Mouse (Mus musculus) intestine, embryonic 16.5 days (tissue): ENCODE measurements around the gene Znhit1. TPM values are rescaled to one million over a fixed set of nuclear protein-coding genes. Genes with fewer than 3 reads are reported as not detected.
A peak's percentile ranks its signal among the peaks of the same experiment; 100 is the strongest.

Experiments
- ATAC-seq: fragments of 200-750 bp; cut with Nextera tagmentation; 2 replicates; pipeline ENCODE4 v1.8.0; 2017; ENCODE audit warnings: moderate TSS enrichment, moderate library complexity
- H3K27ac ChIP-seq: fragments of 300-500 bp; sonication (generic); 2 replicates; pipeline ENCODE4 v1.5.1; 2014; ENCODE audit warnings: mild to moderate bottlenecking, low read length
- H3K27me3 ChIP-seq: fragments of 300-500 bp; sonication (generic); replicated peaks from 2 replicates; pipeline ENCODE4 v1.6.1; 2014; ENCODE audit warnings: low read length, control low read depth, mixed read lengths; ENCODE audit not compliant: control insufficient read depth, insufficient read depth
- H3K36me3 ChIP-seq: fragments of 300-500 bp; sonication (generic); 2 replicates; pipeline ENCODE4 v1.6.1; 2014; ENCODE audit warnings: low read length, control low read depth; ENCODE audit not compliant: control insufficient read depth, insufficient read depth
- H3K4me1 ChIP-seq: fragments of 300-500 bp; sonication (generic); 2 replicates; pipeline ENCODE4 v1.6.1; 2014; ENCODE audit warnings: low read length, control low read depth, mixed read lengths; ENCODE audit not compliant: control insufficient read depth, insufficient read depth
- H3K4me2 ChIP-seq: fragments of 300-500 bp; sonication (generic); 2 replicates; pipeline ENCODE4 v1.6.1; 2014; ENCODE audit warnings: low read depth, low read length, control low read depth
- H3K4me3 ChIP-seq: fragments of 300-500 bp; sonication (generic); 2 replicates; pipeline ENCODE4 v1.5.1; 2014; ENCODE audit warnings: mild to moderate bottlenecking, low read length
- H3K9ac ChIP-seq: fragments of 300-500 bp; sonication (generic); 2 replicates; pipeline ENCODE4 v1.6.1; 2014; ENCODE audit warnings: low read depth, low read length
- H3K9me3 ChIP-seq: fragments of 300-500 bp; sonication (generic); 2 replicates; pipeline ENCODE4 v1.6.1; 2016; ENCODE audit warnings: low read length, control low read depth; ENCODE audit not compliant: control insufficient read depth
- WGBS: fragments of 180-500 bp; shearing (Covaris S2); extraction: QIAGEN DNeasy Blood & Tissue Kit; methylation state at CpG from one replicate; pipeline ENCODE4 v1.1.7; 2014; 5-methylcytosine and 5-hydroxymethylcytosine counted together
- polyA plus RNA-seq: library from polyadenylated mRNA; unstranded; fragments of >200 nt; fragmentation: Nextera tagmentation; extraction: Ambion mirVana; gene quantifications from 2 replicates; pipeline ENCODE4 v1.2.1, GENCODE M21; 2015

Gene Znhit1
- polyA plus RNA-seq, 1 experiment from 2014 or later, result 114 TPM

DNA sequence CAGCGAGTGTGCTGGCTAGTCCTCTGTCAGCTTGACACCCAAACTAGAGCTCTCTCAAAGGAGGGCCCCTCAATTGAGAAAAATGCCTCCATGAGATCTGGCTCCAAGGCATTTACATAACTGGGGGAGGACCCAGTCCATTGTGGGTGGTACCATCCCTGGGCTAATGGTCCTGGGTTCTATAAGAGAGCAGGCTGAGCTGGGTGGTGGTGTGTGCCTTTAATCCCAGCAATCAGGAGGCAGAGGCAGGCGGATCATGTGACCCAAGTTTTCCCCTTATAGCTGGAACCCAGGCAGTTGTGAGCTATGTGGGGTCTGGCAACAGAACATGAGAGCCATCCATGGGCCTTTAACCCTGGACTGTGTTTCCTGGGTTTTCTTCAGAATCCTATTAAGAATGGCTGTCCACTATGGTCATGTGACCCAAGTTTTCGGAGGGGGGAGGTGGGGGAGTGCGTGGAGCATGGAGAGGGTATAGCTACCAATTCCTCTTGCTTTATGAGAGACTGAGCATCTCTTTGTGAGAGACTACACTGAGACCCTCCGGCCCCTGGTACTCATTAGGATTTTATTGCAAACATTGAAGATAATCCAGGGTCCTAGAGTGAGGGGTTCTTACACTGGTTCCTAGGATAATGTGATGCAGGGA lies 26.4 kb downstream of the Znhit1 start:
- Histone ChIP-seq H3K27ac (peak overlapping the region; percentile 88), H3K4me3 (peak overlapping the region; percentile 77), H3K36me3 (peaks cover 3% of the 10 kb centered on the region; the same call in 1 of the 2 replicates), H3K4me2 (peak overlapping the region; percentile 81), H3K9me3 (no peaks in the 10 kb centered on the region), H3K4me1 (peaks cover 42% of the 10 kb centered on the region), H3K9ac (peak overlapping the region; percentile 88), H3K27me3 (no peaks in the 10 kb centered on the region)
- WGBS, result 29% methylated on average over 5 of the region's 5 CpGs
- peak; percentile 1; the same call in 1 of the 2 replicates for ATAC-seq

DNA sequence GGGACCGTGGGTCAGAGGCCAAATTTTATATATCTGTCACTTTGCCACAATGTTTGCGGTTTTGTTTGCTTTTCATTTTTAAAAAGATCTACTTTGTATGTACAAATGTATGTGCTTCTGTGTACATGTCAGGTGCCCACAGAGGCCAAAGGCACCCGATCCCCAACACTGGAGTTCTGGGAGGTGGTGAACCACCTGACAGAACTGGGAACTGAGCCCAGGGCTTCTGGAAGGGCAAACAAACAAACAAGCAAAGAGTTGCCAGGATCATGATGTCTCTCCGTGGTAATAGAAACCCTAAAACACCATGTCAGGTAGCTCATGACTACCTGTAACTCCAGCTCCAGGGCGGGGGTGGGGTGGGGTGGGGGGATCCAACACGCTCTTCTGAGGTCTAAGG lies 27.8 kb downstream of the Znhit1 start:
- ATAC-seq, result no peak
- WGBS, result 88% methylated on average over 6 of the region's 6 CpGs
- Histone ChIP-seq H3K27ac (peak overlapping the region; percentile 39; the same call in 1 of the 2 replicates), H3K4me2 (no peak overlapping the region), H3K36me3 (peaks cover 3% of the 10 kb centered on the region; the same call in 1 of the 2 replicates), H3K4me3 (no peak overlapping the region), H3K4me1 (peaks cover 31% of the 10 kb centered on the region), H3K9ac (no peak overlapping the region), H3K9me3 (no peaks in the 10 kb centered on the region), H3K27me3 (no peaks in the 10 kb centered on the region)

DNA sequence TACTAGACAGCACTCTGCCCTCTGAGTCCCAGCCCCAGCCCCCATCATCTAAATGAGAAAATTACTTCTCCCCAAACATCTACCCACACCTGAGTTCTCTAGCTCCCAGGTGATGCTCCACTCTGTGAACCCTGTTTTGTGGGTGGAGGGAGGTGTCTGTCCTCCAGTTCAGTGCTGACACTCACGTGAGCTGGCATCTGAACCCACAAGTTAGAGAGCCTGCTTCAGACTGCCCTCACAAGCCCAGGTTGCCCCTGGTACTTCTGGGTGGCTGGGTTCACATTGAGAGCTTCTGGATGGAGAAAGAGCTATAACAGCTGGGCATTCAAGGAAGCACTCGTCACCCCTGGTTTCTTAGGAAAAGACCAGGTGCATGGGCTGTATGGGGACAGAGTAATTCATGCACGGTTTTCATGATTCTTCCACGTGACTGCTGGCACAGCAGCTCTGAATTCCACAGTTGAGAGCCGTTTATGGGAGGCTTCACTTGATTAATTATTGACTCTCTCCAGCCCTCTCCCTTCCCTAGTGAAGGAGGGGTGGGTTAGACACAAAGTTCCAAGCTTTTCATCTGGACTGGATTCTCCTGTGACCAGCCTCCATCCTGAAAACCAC lies 28.7 kb downstream of the Znhit1 start:
- peak overlapping the region; percentile 27 for H3K4me2 ChIP-seq
- peaks cover 26% of the 10 kb centered on the region for H3K4me1 ChIP-seq
- peak overlapping the region; percentile 46; the same call in 1 of the 2 replicates for H3K9ac ChIP-seq
- no peak overlapping the region for H3K4me3 ChIP-seq
- H3K9me3 ChIP-seq, result no peaks in the 10 kb centered on the region
- H3K27me3 ChIP-seq, result no peaks in the 10 kb centered on the region
- 33% methylated on average over 5 of the region's 5 CpGs for WGBS
- peaks cover 1% of the 10 kb centered on the region; the same call in 1 of the 2 replicates for H3K36me3 ChIP-seq
- H3K27ac ChIP-seq, result peak overlapping the region; percentile 94
- peak; percentile 65 for ATAC-seq

DNA sequence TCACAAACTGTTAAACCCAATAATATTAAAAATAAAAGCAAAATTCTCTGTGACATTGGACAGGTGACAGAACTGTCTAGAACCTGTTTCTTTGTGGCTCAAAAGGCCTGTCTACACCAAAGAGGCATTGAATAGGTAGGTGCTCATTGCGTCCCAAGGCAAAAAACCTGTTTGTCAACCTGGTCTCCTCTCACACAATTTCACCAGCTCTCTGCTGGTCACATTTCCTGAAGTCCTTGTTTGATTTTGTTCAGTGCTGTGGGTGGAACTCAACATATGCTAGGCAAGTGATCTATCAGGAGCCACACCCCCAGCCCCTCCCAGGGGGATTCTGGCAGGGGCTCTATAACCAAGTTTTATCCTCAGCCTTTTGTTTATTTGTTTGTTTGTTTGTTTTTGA lies 30.6 kb downstream of the Znhit1 start:
- ATAC-seq, result no peak
- no peaks in the 10 kb centered on the region for H3K9me3 ChIP-seq
- no peaks in the 10 kb centered on the region for H3K27me3 ChIP-seq
- H3K9ac ChIP-seq, result no peak overlapping the region
- WGBS, result 60% methylated on average over 1 of the region's 1 CpGs
- H3K4me1 ChIP-seq, result peaks cover 17% of the 10 kb centered on the region
- no peaks in the 10 kb centered on the region for H3K36me3 ChIP-seq
- H3K4me3 ChIP-seq, result no peak overlapping the region
- no peak overlapping the region for H3K4me2 ChIP-seq
- peak overlapping the region; percentile 68 for H3K27ac ChIP-seq

DNA sequence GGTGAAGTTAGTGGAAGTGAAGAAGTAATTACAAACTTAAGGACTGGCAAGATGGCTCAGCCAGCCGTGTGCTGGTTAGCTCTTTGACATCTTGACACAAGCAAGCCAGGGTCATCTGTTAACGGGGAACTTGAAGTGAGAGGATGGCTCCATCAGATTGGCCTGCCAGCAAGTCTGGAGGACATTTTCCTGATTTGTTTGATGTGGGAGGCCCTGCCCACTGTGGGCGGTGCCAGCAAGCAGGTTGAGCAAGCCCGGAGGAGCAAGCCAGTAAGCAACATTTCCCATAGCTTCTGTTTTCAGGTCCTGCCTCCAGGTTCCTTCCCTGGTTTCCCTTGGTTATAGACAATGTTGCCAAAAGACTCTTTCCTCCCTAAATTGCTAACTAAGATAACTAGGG lies 32.2 kb downstream of the Znhit1 start:
- Histone ChIP-seq H3K9ac (no peak overlapping the region), H3K4me3 (no peak overlapping the region), H3K4me1 (peaks cover 11% of the 10 kb centered on the region), H3K27me3 (no peaks in the 10 kb centered on the region), H3K4me2 (no peak overlapping the region), H3K36me3 (no peaks in the 10 kb centered on the region), H3K27ac (no peak overlapping the region), H3K9me3 (no peaks in the 10 kb centered on the region)
- 82% methylated on average over 4 of the region's 4 CpGs for WGBS
- no peak for ATAC-seq

DNA sequence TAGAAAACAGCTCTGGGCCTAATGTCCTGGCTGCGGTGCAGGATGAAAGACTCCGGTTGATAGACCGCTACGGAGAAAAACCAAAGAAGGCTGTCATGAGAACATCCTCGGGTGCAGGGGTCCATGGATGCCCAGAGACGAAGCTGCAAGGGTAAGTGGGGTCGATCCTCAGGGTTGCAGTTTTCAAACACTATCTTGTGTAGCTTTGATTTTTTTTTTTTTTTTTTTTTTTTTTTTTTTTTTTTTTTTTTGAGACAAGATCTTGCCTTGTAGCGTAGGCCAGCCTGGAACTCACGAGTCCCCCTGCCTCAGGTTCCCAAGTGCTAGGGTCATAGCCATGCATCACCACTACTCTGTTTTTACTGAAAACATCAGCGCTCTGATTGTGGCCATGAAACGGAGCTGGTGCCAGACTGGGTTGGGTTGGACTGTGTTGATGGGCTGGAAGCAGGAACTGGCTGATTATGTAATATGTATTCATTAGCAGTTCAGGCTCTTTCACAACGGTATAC lies 34.3 kb downstream of the Znhit1 start:
- peak; percentile 53 for ATAC-seq

DNA sequence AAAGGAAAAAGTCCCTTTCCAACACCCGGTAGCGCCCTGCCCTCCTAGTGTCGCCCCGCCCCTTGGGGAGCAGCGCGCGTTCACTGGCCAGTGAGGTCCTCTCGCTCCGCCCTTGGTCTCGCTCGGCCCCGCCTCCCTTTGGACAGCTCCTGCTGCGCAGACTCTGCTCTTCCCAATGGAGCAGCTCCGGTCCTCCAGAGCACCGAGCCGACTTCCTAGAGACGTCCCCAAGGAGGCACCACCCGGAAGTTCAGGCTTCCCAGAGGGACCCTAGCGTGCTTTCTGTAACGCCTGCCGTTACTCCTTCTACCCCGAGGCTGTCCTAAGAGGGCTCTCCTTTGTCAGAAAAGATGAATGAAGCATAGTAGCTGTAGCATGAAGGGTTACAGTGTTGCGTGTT lies 34.8 kb downstream of the Znhit1 start, which contains the start of gene Fis1:
Fis1 (plus strand) TSS at position 261 of the 400 bp plus-strand sequence.
- H3K4me3 ChIP-seq, result peak within 1 kb of the TSS; percentile 69
- peaks cover 8% of the 10 kb centered on the region; the same call in 1 of the 2 replicates for H3K4me1 ChIP-seq
- H3K27me3 ChIP-seq, result no peaks in the 10 kb centered on the region
- WGBS, result 0% methylated on average over 23 of the region's 23 CpGs
- peak within 1 kb of the TSS; percentile 67 for H3K27ac ChIP-seq
- peak; percentile 99 for ATAC-seq
- H3K9ac ChIP-seq, result peak within 1 kb of the TSS; percentile 77
- H3K36me3 ChIP-seq, result no peaks in the 10 kb centered on the region
- peak within 1 kb of the TSS; percentile 54 for H3K4me2 ChIP-seq
- no peaks in the 10 kb centered on the region for H3K9me3 ChIP-seq

More for the DNA sequence above, 34.3 kb downstream of the Znhit1 start:
- 1% methylated on average over 12 of the region's 12 CpGs for WGBS
- no peaks in the 10 kb centered on the region for H3K9me3 ChIP-seq
- H3K27ac ChIP-seq, result peak overlapping the region; percentile 67
- H3K9ac ChIP-seq, result peak overlapping the region; percentile 77
- H3K36me3 ChIP-seq, result no peaks in the 10 kb centered on the region
- H3K4me3 ChIP-seq, result peak overlapping the region; percentile 69
- H3K27me3 ChIP-seq, result no peaks in the 10 kb centered on the region
- peak overlapping the region; percentile 53 for H3K4me2 ChIP-seq
- peaks cover 8% of the 10 kb centered on the region; the same call in 1 of the 2 replicates for H3K4me1 ChIP-seq

DNA sequence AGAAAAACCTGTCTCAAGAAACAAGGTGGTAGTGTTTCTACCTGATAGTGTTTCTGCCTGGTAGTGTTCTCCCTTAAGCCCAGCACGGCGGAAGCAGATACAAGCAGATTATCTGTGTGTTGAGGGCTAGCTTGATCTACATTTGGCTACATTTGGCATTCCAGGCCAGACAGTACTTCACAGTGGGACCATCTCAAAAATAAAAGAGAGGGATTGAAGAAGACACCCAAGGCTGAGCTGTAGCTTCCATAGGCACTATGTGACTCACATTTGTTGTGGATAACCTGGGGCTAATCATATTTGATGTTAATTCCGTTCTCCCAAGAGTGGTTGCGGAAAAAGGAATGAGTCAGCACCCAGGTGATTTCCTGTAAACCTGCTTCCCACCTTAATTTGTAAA lies 35.7 kb downstream of the Znhit1 start:
- no peak overlapping the region for H3K9ac ChIP-seq
- H3K4me2 ChIP-seq, result no peak overlapping the region
- peaks cover 8% of the 10 kb centered on the region; the same call in 1 of the 2 replicates for H3K4me1 ChIP-seq
- H3K36me3 ChIP-seq, result no peaks in the 10 kb centered on the region
- H3K9me3 ChIP-seq, result no peaks in the 10 kb centered on the region
- ATAC-seq, result no peak
- H3K27ac ChIP-seq, result no peak overlapping the region
- H3K27me3 ChIP-seq, result no peaks in the 10 kb centered on the region
- WGBS, result 76% methylated on average over 4 of the region's 4 CpGs
- H3K4me3 ChIP-seq, result no peak overlapping the region

DNA sequence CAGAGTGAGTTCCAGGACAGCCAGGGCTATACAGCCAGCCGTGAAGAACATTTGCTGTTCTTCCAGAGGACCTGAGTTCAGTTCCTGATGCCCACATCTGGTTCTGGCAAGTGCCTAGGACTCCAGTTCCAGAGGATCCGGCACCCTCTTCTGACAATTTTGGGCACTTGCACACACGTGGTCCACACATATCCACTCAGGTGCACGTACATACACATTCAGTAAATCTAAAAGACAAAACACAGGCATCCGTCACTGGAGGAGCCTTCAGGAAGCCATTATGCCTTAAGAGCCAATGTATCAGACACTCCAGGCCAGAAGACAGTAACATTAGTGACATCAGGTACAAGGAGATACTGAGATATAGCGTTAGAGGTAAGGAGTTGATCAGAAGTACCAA lies 37.3 kb downstream of the Znhit1 start:
- 89% methylated on average over 6 of the region's 6 CpGs for WGBS
- Histone ChIP-seq H3K36me3 (no peaks in the 10 kb centered on the region), H3K4me1 (peaks cover 8% of the 10 kb centered on the region; the same call in 1 of the 2 replicates), H3K4me3 (no peak overlapping the region), H3K4me2 (no peak overlapping the region), H3K27me3 (no peaks in the 10 kb centered on the region), H3K9ac (no peak overlapping the region), H3K9me3 (no peaks in the 10 kb centered on the region), H3K27ac (no peak overlapping the region)
- ATAC-seq, result no peak
